Mouse (Mus musculus): ENCODE measurements around the gene Tbxa2r. TPM values are rescaled to one million over a fixed set of nuclear protein-coding genes. Genes with fewer than 3 reads are reported as not detected.

Gene Tbxa2r
- polyA plus RNA-seq, 1 experiment = 0.47 TPM

DNA sequence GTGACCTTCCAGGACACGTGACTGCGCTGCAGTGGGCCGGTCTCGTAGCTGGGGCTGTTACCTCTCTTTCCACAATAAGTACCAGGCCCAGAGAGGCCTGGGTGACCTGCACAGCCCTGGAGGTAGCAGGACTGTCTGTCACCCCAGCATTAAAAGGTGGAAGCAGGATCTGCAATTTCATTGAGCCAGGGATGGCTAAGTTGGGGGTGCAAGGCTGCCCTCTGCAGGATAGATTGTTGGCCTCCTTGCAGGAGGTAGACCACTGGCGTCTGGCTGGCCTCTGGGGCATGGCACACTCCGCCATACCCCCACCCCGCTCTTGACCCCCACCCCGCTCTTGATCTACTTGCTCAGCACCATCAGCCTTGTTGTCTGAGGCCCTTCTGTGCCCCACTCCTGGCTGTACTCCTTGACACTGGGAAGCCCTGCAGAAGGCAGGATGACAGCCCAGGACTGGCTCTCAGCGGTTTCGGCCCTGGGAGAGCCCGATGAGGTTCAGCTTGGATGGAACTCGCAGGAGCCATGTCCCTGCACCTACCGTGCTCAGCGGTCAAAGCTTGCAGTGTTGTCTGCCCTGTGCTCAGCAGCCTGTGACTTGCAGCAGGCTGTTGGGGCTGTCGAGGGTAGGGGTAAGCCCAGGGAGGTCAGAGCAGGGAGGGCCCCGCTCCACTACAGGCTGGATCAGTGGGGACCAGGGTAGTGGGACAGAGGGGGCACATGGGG, 12.0 kb upstream of the Tbxa2r start:
- Histone ChIP-seq H3K27ac (ENCODE audit: control insufficient read depth, insufficient read depth, low read depth, low read length) (no peak overlapping the region), H3K27me3 (ENCODE audit: control insufficient read depth, insufficient read depth, low read length) (no peaks in the 10 kb centered on the region), H3K4me3 (ENCODE audit: control insufficient read depth, low read depth, low read length) (no peak overlapping the region), H3K4me1 (ENCODE audit: control insufficient read depth, insufficient read depth, low read length) (peaks cover 13% of the 10 kb centered on the region), H3K36me3 (ENCODE audit: control insufficient read depth, insufficient read depth, low read length) (no peaks in the 10 kb centered on the region)
- TF ChIP-seq CTCF (IDR thresholded peaks at IDR 0.05; ENCODE audit: control insufficient read depth, insufficient read depth, insufficient replicate concordance, low read depth, low read length) = peak; percentile 18; the same call in 1 of the 2 replicates
- TF ChIP-seq POLR2A (IDR thresholded peaks at IDR 0.05; ENCODE audit: control insufficient read depth, low read depth, low read length) = no peak

GRCm38 (mm10) chr10:81317273-81317672, 11.3 kb upstream of the Tbxa2r start:
- no peak for TF ChIP-seq CTCF (IDR thresholded peaks at IDR 0.05; ENCODE audit: control insufficient read depth, insufficient read depth, insufficient replicate concordance, low read depth, low read length)
- no peak for TF ChIP-seq POLR2A (IDR thresholded peaks at IDR 0.05; ENCODE audit: control insufficient read depth, low read depth, low read length)
- H3K27me3 ChIP-seq (ENCODE audit: control insufficient read depth, insufficient read depth, low read length) = no peaks in the 10 kb centered on the region
- H3K4me1 ChIP-seq (ENCODE audit: control insufficient read depth, insufficient read depth, low read length) = peaks cover 13% of the 10 kb centered on the region
- H3K27ac ChIP-seq (ENCODE audit: control insufficient read depth, insufficient read depth, low read depth, low read length) = no peak overlapping the region
- H3K4me3 ChIP-seq (ENCODE audit: control insufficient read depth, low read depth, low read length) = no peak overlapping the region
- no peaks in the 10 kb centered on the region for H3K36me3 ChIP-seq (ENCODE audit: control insufficient read depth, insufficient read depth, low read length)

DNA sequence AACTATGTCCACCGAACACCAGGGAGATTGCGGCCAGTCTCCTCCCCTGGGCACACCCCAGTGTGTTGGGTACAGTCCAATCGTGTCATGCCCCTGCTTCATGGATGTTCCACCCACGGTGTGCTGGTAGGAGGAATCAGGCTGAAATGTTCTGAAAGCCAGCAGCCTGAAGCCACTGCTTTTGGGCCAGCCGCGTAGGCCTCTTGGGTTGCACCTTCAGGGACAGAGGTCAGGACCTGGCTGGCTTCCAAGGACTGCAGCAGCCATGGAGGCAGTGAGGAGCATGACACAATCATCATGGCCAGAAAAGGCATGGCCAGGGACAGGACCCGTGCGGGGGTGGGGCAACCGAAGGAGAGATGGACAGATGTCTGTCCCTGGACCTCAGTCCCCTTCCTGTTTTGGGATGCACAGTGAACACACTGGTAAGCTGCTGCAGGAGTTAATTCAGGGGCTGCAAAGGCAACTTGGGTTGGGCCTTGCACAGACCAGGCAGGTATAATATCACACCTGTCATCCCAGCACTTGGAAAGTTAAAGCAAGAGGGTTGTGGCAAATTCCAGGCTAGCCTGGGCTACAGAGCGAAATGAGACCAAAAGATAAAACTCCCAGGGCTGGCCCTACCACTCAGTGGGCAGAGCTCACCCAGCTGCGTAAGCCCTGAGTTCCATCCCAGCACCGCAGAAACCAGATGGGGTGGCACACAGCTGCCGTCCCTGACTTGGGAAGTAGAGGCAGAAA, 9.8 kb upstream of the Tbxa2r start:
- Histone ChIP-seq H3K4me3 (ENCODE audit: control insufficient read depth, low read depth, low read length) (peak overlapping the region; percentile 98; the same call in 1 of the 2 replicates), H3K36me3 (ENCODE audit: control insufficient read depth, insufficient read depth, low read length) (no peaks in the 10 kb centered on the region; the same call in 1 of the 2 replicates), H3K27ac (ENCODE audit: control insufficient read depth, insufficient read depth, low read depth, low read length) (no peak overlapping the region), H3K27me3 (ENCODE audit: control insufficient read depth, insufficient read depth, low read length) (no peaks in the 10 kb centered on the region), H3K4me1 (ENCODE audit: control insufficient read depth, insufficient read depth, low read length) (peaks cover 13% of the 10 kb centered on the region)
- TF ChIP-seq CTCF (IDR thresholded peaks at IDR 0.05; ENCODE audit: control insufficient read depth, insufficient read depth, insufficient replicate concordance, low read depth, low read length) (no peak), POLR2A (IDR thresholded peaks at IDR 0.05; ENCODE audit: control insufficient read depth, low read depth, low read length) (no peak)

GRCm38 (mm10) chr10:81319330-81319699, 9.2 kb upstream of the Tbxa2r start:
- no peak for TF ChIP-seq POLR2A (IDR thresholded peaks at IDR 0.05; ENCODE audit: control insufficient read depth, low read depth, low read length)
- 0 out of 2 replicates have a peak, but pooled peaks have one; percentile 19 for TF ChIP-seq CTCF (IDR thresholded peaks at IDR 0.05; ENCODE audit: control insufficient read depth, insufficient read depth, insufficient replicate concordance, low read depth, low read length)
- peak overlapping the region; percentile 94; the same call in 1 of the 2 replicates for H3K27ac ChIP-seq (ENCODE audit: control insufficient read depth, insufficient read depth, low read depth, low read length)
- H3K27me3 ChIP-seq (ENCODE audit: control insufficient read depth, insufficient read depth, low read length) = no peaks in the 10 kb centered on the region
- H3K4me3 ChIP-seq (ENCODE audit: control insufficient read depth, low read depth, low read length) = peak overlapping the region; percentile 98
- H3K36me3 ChIP-seq (ENCODE audit: control insufficient read depth, insufficient read depth, low read length) = no peaks in the 10 kb centered on the region; the same call in 1 of the 2 replicates
- H3K4me1 ChIP-seq (ENCODE audit: control insufficient read depth, insufficient read depth, low read length) = peaks cover 13% of the 10 kb centered on the region

DNA sequence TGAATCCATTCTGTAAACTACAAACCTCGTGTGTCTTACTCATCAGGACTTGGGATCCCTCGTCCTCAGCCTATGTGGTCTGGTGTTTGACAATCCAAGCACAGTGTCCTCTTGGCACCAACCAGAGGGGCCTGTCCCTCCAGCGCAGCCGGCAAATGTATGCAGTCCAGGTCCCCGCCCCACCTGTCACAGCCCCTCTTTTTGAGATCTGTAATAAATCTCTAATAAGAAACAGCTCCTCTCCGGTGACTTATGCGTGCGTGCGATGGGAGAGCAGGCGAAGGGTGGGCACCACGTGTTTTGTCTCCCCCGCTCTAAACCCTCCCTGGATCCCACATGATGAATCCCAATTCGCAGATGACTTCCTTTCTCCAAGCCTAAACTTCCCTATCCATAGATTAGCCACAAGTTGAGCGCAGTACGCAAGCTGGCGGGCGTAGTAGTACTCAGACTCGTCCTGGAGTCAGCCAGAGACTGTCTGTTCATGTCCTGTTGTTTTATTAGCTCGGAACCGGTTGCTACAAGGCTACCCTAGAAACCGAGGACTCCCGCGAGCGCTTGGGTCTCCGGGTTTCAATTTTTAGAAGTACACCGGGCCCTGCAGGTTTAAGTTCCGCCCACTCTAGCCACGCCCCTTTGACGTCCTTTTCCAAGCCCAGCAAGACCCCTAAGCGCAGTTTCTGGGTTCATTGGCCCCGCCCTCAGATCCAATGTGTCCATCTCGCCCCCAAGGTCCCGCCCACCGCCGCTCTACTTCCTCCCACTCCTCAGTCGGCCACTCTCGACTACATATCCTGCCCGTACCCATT, 8.6 kb upstream of the Tbxa2r start:
- peak overlapping the region; percentile 94 for H3K27ac ChIP-seq (ENCODE audit: control insufficient read depth, insufficient read depth, low read depth, low read length)
- no peaks in the 10 kb centered on the region for H3K27me3 ChIP-seq (ENCODE audit: control insufficient read depth, insufficient read depth, low read length)
- peaks cover 13% of the 10 kb centered on the region for H3K4me1 ChIP-seq (ENCODE audit: control insufficient read depth, insufficient read depth, low read length)
- peak overlapping the region; percentile 98 for H3K4me3 ChIP-seq (ENCODE audit: control insufficient read depth, low read depth, low read length)
- no peaks in the 10 kb centered on the region; the same call in 1 of the 2 replicates for H3K36me3 ChIP-seq (ENCODE audit: control insufficient read depth, insufficient read depth, low read length)
- TF ChIP-seq CTCF (IDR thresholded peaks at IDR 0.05; ENCODE audit: control insufficient read depth, insufficient read depth, insufficient replicate concordance, low read depth, low read length) (no peak), POLR2A (IDR thresholded peaks at IDR 0.05; ENCODE audit: control insufficient read depth, low read depth, low read length) (no peak)

GRCm38 (mm10) chr10:81320550-81321347, 7.8 kb upstream of the Tbxa2r start, which contains the start of gene Cactin:
Gene Cactin (plus strand): TSS chr10:81321103.
- Histone ChIP-seq H3K27me3 (ENCODE audit: control insufficient read depth, insufficient read depth, low read length) (no peaks in the 10 kb centered on the region), H3K4me1 (ENCODE audit: control insufficient read depth, insufficient read depth, low read length) (peaks cover 13% of the 10 kb centered on the region), H3K4me3 (ENCODE audit: control insufficient read depth, low read depth, low read length) (peak within 1 kb of the TSS; percentile 98), H3K36me3 (ENCODE audit: control insufficient read depth, insufficient read depth, low read length) (no peaks in the 10 kb centered on the region; the same call in 1 of the 2 replicates), H3K27ac (ENCODE audit: control insufficient read depth, insufficient read depth, low read depth, low read length) (peak within 1 kb of the TSS; percentile 94)
- TF ChIP-seq POLR2A (IDR thresholded peaks at IDR 0.05; ENCODE audit: control insufficient read depth, low read depth, low read length) = peak; percentile 65; the same call in 1 of the 2 replicates
- 0 out of 2 replicates have a peak, but pooled peaks have one; percentile 1 for TF ChIP-seq CTCF (IDR thresholded peaks at IDR 0.05; ENCODE audit: control insufficient read depth, insufficient read depth, insufficient replicate concordance, low read depth, low read length)
